Mouse (Mus musculus): ENCODE data around the gene Mpig6b. TPM values are rescaled to one million over a fixed set of nuclear protein-coding genes. Genes with fewer than 3 reads are reported as not detected.

Mpig6b gene
- total and polyA plus RNA-seq, 2 experiments from 2014 or later = 0.18 TPM; not detected in 1

- no peak overlapping the region for H3K27ac ChIP-seq
- H3K4me2 ChIP-seq (ENCODE audit: low read depth, low read length) = no peak overlapping the region
- WGBS = 76% methylated on average over 12 of the region's 12 CpGs
- no peak overlapping the region for H3K9ac ChIP-seq (replicated peaks; ENCODE audit: low read length)
- TF ChIP-seq CTCF (IDR thresholded peaks at IDR 0.05; ENCODE audit: low read depth) = no peak
- no peak for DNase-seq (ENCODE audit: low spot score)
- no peak for ATAC-seq
- H3K4me3 ChIP-seq (ENCODE audit: low read length) = no peak overlapping the region
- no peaks in the 10 kb centered on the region for H3K9me3 ChIP-seq (ENCODE audit: low read length)
- H3K36me3 ChIP-seq (ENCODE audit: insufficient read depth, low read length) = peaks cover 69% of the 10 kb centered on the region
- H3K4me1 ChIP-seq (ENCODE audit: insufficient read depth, low read length) = no peaks in the 10 kb centered on the region
- no peaks in the 10 kb centered on the region for H3K27me3 ChIP-seq (ENCODE audit: insufficient read depth, low read length)
Observed at GRCm38 (mm10) chr17:35096597-35096996, 30.6 kb upstream of the Mpig6b start.

GRCm38 (mm10) chr17:35094475-35095365 is 28.7 kb upstream of the Mpig6b start:
- no peak overlapping the region for H3K9ac ChIP-seq (replicated peaks; ENCODE audit: low read length)
- H3K4me3 ChIP-seq (ENCODE audit: low read length) = no peak overlapping the region
- H3K27me3 ChIP-seq (ENCODE audit: insufficient read depth, low read length) = no peaks in the 10 kb centered on the region
- no peak overlapping the region for H3K4me2 ChIP-seq (ENCODE audit: low read depth, low read length)
- TF ChIP-seq CTCF (IDR thresholded peaks at IDR 0.05; ENCODE audit: low read depth) = no peak
- ATAC-seq (no peak), DNase-seq (ENCODE audit: low spot score) (no peak)
- no peak overlapping the region for H3K27ac ChIP-seq
- no peaks in the 10 kb centered on the region for H3K9me3 ChIP-seq (ENCODE audit: low read length)
- peaks cover 52% of the 10 kb centered on the region for H3K36me3 ChIP-seq (ENCODE audit: insufficient read depth, low read length)
- H3K4me1 ChIP-seq (ENCODE audit: insufficient read depth, low read length) = peaks cover 11% of the 10 kb centered on the region
- WGBS = 92% methylated on average over 15 of the region's 15 CpGs

GRCm38 (mm10) chr17:35092403-35093198 is 26.6 kb upstream of the Mpig6b start:
- no peak overlapping the region for H3K27ac ChIP-seq
- no peak for TF ChIP-seq CTCF (IDR thresholded peaks at IDR 0.05; ENCODE audit: low read depth)
- H3K4me2 ChIP-seq (ENCODE audit: low read depth, low read length) = no peak overlapping the region
- DNase-seq (ENCODE audit: low spot score) (no peak), ATAC-seq (no peak)
- peaks cover 33% of the 10 kb centered on the region; the same call in 1 of the 2 replicates for H3K36me3 ChIP-seq (ENCODE audit: insufficient read depth, low read length)
- H3K27me3 ChIP-seq (ENCODE audit: insufficient read depth, low read length) = no peaks in the 10 kb centered on the region
- H3K4me3 ChIP-seq (ENCODE audit: low read length) = no peak overlapping the region
- H3K9me3 ChIP-seq (ENCODE audit: low read length) = no peaks in the 10 kb centered on the region
- WGBS = 86% methylated on average over 14 of the region's 14 CpGs
- peaks cover 11% of the 10 kb centered on the region for H3K4me1 ChIP-seq (ENCODE audit: insufficient read depth, low read length)
- H3K9ac ChIP-seq (replicated peaks; ENCODE audit: low read length) = no peak overlapping the region

GRCm38 (mm10) chr17:35090166-35090932 is 24.4 kb upstream of the Mpig6b start:
- H3K4me1 ChIP-seq (ENCODE audit: insufficient read depth, low read length) = peaks cover 11% of the 10 kb centered on the region
- no peaks in the 10 kb centered on the region for H3K27me3 ChIP-seq (ENCODE audit: insufficient read depth, low read length)
- no peak for TF ChIP-seq CTCF (IDR thresholded peaks at IDR 0.05; ENCODE audit: low read depth)
- peaks cover 25% of the 10 kb centered on the region; the same call in 1 of the 2 replicates for H3K36me3 ChIP-seq (ENCODE audit: insufficient read depth, low read length)
- ATAC-seq = peak; percentile 13; the same call in 1 of the 2 replicates
- peak; percentile 67 for DNase-seq (ENCODE audit: low spot score)
- 32% methylated on average over 8 of the region's 8 CpGs for WGBS
- no peaks in the 10 kb centered on the region for H3K9me3 ChIP-seq (ENCODE audit: low read length)
- peak overlapping the region; percentile 86 for H3K9ac ChIP-seq (replicated peaks; ENCODE audit: low read length)
- peak overlapping the region; percentile 68 for H3K4me3 ChIP-seq (ENCODE audit: low read length)
- peak overlapping the region; percentile 68 for H3K4me2 ChIP-seq (ENCODE audit: low read depth, low read length)
- peak overlapping the region; percentile 98 for H3K27ac ChIP-seq

GRCm38 (mm10) chr17:35088825-35089644 is 23.1 kb upstream of the Mpig6b start, which contains the start of gene Abhd16a:
Abhd16a (plus strand) TSS chr17:35089263.
- H3K4me2 ChIP-seq (ENCODE audit: low read depth, low read length) = peak within 1 kb of the TSS; percentile 68
- peak; percentile 97 for DNase-seq (ENCODE audit: low spot score)
- H3K4me3 ChIP-seq (ENCODE audit: low read length) = peak within 1 kb of the TSS; percentile 68
- whole genome bisulfite sequencing = 3% methylated on average over 62 of the region's 67 CpGs
- peak within 1 kb of the TSS; percentile 86 for H3K9ac ChIP-seq (replicated peaks; ENCODE audit: low read length)
- peak within 1 kb of the TSS; percentile 98 for H3K27ac ChIP-seq
- no peaks in the 10 kb centered on the region for H3K27me3 ChIP-seq (ENCODE audit: insufficient read depth, low read length)
- peak; percentile 30; the same call in 1 of the 2 replicates for TF ChIP-seq CTCF (IDR thresholded peaks at IDR 0.05; ENCODE audit: low read depth)
- H3K9me3 ChIP-seq (ENCODE audit: low read length) = no peaks in the 10 kb centered on the region
- peak; percentile 98 for ATAC-seq
- peaks cover 18% of the 10 kb centered on the region; the same call in 1 of the 2 replicates for H3K36me3 ChIP-seq (ENCODE audit: insufficient read depth, low read length)
- peaks cover 11% of the 10 kb centered on the region for H3K4me1 ChIP-seq (ENCODE audit: insufficient read depth, low read length)
